Mouse (Mus musculus): ENCODE data around the gene Brms1. TPM values are rescaled to one million over a fixed set of nuclear protein-coding genes. Genes with fewer than 3 reads are reported as not detected.

Gene Brms1
- total and polyA plus RNA-seq, 3 experiments = 22.8 to 50.9 (median 36.3) TPM

DNA sequence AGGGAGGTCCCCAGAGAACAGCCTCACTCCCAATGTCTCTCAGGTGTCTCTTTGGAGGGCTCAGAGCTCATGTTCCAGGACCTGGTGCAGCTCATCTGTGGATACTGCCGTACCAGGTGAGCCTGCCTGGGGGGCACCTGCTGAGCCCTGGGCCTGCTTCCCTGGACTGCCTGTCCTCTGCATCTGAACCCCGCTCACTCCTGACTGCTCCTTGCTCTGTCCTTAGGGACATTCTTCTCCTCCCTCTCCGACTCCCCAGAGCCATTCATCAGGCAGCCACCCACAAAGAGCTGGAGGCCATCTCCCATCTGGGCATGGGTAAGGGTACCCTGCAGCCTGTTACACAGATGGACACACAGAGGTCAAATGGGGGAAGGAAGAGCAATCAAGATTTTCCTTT, 10.4 kb downstream of the Brms1 start:
- Histone ChIP-seq H3K27me3 (replicated peaks) (no peaks in the 10 kb centered on the region), H3K36me3 (replicated peaks in 1 of 2; ENCODE audit: control insufficient read depth in 1 of 2, insufficient read depth in 1 of 2, low read length in 1 of 2) (peaks cover 31 to 79% of the 10 kb centered on the region in 2 experiments), H3K27ac (ENCODE audit: insufficient read depth, low read depth) (no peak overlapping the region), H3K9ac (ENCODE audit: insufficient read depth, low read depth) (no peak overlapping the region), H3K4me3 (replicated peaks in 1 of 3; ENCODE audit: low read depth in 2 of 3, low read length in 2 of 3, poor library complexity in 1 of 3) (no peak overlapping the region), H3K9me3 (replicated peaks; ENCODE audit: low read length) (no peaks in the 10 kb centered on the region), H3K4me2 (ENCODE audit: insufficient read depth, low read depth, poor library complexity, severe bottlenecking) (no peak overlapping the region), H3K4me1 (ENCODE audit: control insufficient read depth in 1 of 2, insufficient read depth in 2 of 2) (peaks cover 12 to 19% of the 10 kb centered on the region in 2 experiments), H3K79me2 (replicated peaks; ENCODE audit: control insufficient read depth, extremely low read depth, insufficient read depth, poor library complexity, severe bottlenecking) (no peaks in the 10 kb centered on the region)
- DNase-seq (ENCODE audit: extremely low read depth) = no peak
- in situ Hi-C loops (cut with MboI; ENCODE audit: low pct_ligation_motif_present, low pct_unique_long_range_greater_than_20kb, low sequenced_read_pairs) (no loop called here), dilution Hi-C loops (cut with MboI; ENCODE audit: extremely low pct_ligation_motif_present, extremely low pct_unique_long_range_greater_than_20kb, low sequenced_read_pairs) (no loop called here)
- TF ChIP-seq MYC (IDR thresholded peaks at IDR 0.05; ENCODE audit: low read depth, low read length) (no peak), EP300 (IDR thresholded peaks at IDR 0.05; ENCODE audit: low read length) (no peak), RAD21 (IDR thresholded peaks at IDR 0.05; ENCODE audit: low read depth, low read length) (no peak), MXI1 (IDR thresholded peaks at IDR 0.05; ENCODE audit: low read depth, low read length) (no peak), MAFK (IDR thresholded peaks at IDR 0.05; ENCODE audit: insufficient replicate concordance, low read length) (no peak), IRF4 (IDR thresholded peaks at IDR 0.05; ENCODE audit: low read depth, low read length) (no peak), RCOR1 (conservative IDR thresholded peaks at IDR 0.05; ENCODE audit: low read depth, low read length) (no peak)

DNA sequence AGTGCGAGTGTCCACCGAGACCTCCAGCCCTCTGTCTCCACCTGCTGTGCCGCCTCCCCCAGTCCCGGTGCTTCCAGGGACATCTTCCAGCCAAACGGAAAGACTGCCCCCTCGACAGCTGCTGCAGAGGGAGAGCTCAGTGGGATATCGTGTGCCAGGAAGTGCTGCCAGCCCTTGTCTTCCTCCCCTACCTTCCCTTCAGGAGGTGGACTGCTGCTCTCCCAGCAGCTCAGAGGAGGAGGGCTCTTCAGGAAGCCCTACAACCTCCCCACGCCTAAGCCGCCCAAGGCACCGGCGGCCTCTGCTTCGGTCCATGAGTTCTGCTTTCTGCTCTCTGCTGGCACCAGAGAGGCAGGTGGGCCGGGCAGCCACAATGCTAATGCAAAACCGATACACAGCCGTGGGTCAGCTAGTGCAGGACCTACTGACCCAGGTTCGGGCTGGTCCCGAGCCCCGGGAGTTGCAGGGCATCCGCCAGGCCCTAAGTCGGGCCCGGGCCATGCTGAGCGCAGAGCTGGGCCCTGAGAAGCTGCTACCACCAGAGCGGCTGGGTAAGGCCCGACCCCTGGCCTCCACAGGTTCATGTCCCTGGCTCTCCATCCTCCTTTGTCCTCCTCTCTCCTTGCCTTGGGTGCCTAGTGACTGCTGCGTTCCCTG, 11.1 kb downstream of the Brms1 start:
- peaks cover 23 to 71% of the 10 kb centered on the region in 2 experiments for H3K36me3 ChIP-seq (replicated peaks in 1 of 2; ENCODE audit: control insufficient read depth in 1 of 2, insufficient read depth in 1 of 2, low read length in 1 of 2)
- TF ChIP-seq POLR2AphosphoS2 (IDR thresholded peaks at IDR 0.05; ENCODE audit: low read depth, low read length) (no peak), ZNF384 (IDR thresholded peaks at IDR 0.05; ENCODE audit: low read depth, low read length) (no peak), KAT2A (IDR thresholded peaks at IDR 0.05; ENCODE audit: insufficient replicate concordance, low read length) (no peak), IRF4 (IDR thresholded peaks at IDR 0.05; ENCODE audit: low read depth, low read length) (no peak), CHD2 (IDR thresholded peaks at IDR 0.05; ENCODE audit: low read length) (no peak), NELFE (IDR thresholded peaks at IDR 0.05; ENCODE audit: low read depth, low read length) (no peak), RCOR1 (conservative IDR thresholded peaks at IDR 0.05; ENCODE audit: low read depth, low read length) (no peak), ELF1 (IDR thresholded peaks at IDR 0.05; ENCODE audit: low read depth, low read length) (no peak), MAX (IDR thresholded peaks at IDR 0.05; ENCODE audit: low read length) (no peak), NRF1 (IDR thresholded peaks at IDR 0.05; ENCODE audit: low read depth, low read length) (no peak), TCF12 (IDR thresholded peaks at IDR 0.05; ENCODE audit: low read depth, low read length) (no peak), E2F4 (IDR thresholded peaks at IDR 0.05; ENCODE audit: insufficient replicate concordance, low read depth, low read length) (no peak), POLR2A (IDR thresholded peaks at IDR 0.05; ENCODE audit: low read depth, low read length) (no peak), RAD21 (IDR thresholded peaks at IDR 0.05; ENCODE audit: low read depth, low read length) (no peak)

More for the DNA sequence above, 11.1 kb downstream of the Brms1 start:
- Histone ChIP-seq H3K27me3 (replicated peaks) (no peaks in the 10 kb centered on the region), H3K79me2 (replicated peaks; ENCODE audit: control insufficient read depth, extremely low read depth, insufficient read depth, poor library complexity, severe bottlenecking) (no peaks in the 10 kb centered on the region), H3K4me3 (replicated peaks in 1 of 3; ENCODE audit: low read depth in 2 of 3, low read length in 2 of 3, poor library complexity in 1 of 3) (no peak overlapping the region), H3K27ac (ENCODE audit: insufficient read depth, low read depth) (no peak overlapping the region), H3K4me1 (ENCODE audit: control insufficient read depth in 1 of 2, insufficient read depth in 2 of 2) (peaks cover 12 to 19% of the 10 kb centered on the region in 2 experiments), H3K4me2 (ENCODE audit: insufficient read depth, low read depth, poor library complexity, severe bottlenecking) (no peak overlapping the region), H3K9ac (ENCODE audit: insufficient read depth, low read depth) (no peak overlapping the region), H3K9me3 (replicated peaks; ENCODE audit: low read length) (no peaks in the 10 kb centered on the region)
- dilution Hi-C loops (cut with MboI; ENCODE audit: extremely low pct_ligation_motif_present, extremely low pct_unique_long_range_greater_than_20kb, low sequenced_read_pairs) = no loop called here
- no peak for DNase-seq (ENCODE audit: extremely low read depth)
- in situ Hi-C loops (cut with MboI; ENCODE audit: low pct_ligation_motif_present, low pct_unique_long_range_greater_than_20kb, low sequenced_read_pairs) = no loop called here

Measured in CH12.LX (cell line).